Mouse (Mus musculus) gastrocnemius, adult 2 months (tissue): ENCODE results near the gene Hoxd3. TPM values are rescaled to one million over a fixed set of nuclear protein-coding genes. Genes with fewer than 3 reads are reported as not detected.
A peak's percentile ranks its signal among the peaks of the same experiment; 100 is the strongest.

ENCODE experiments used
- DNase-seq: peaks from one replicate; pipeline ENCODE4 v3.0.0; 2022
- H3K27ac ChIP-seq: fragments of 200-600 bp; 2 replicates; pipeline ENCODE4 v1.8.1; 2022; ENCODE audit warnings: mild to moderate bottlenecking
- H3K4me3 ChIP-seq: fragments of 200-600 bp; 2 replicates; pipeline ENCODE4 v1.8.1; 2022; ENCODE audit warnings: mild to moderate bottlenecking, moderate library complexity
- CTCF ChIP-seq: fragments of 200-600 bp; IDR thresholded peaks from 2 replicates; pipeline ENCODE4 v1.8.1; 2022; ENCODE audit warnings: antibody characterized with exemption, mild to moderate bottlenecking, moderate library complexity
- intact Hi-C: fragments of 180-260 bp; cut with DNase I; formaldehyde crosslinking; loops from one replicate; pipeline ENCODE4 v1.15.1; 2025
- total RNA-seq, 2 experiments: library from RNA; stranded (reverse); gene quantifications; 2 replicates each; pipeline ENCODE4 v1.2.3; 2021

Hoxd3 gene
- total RNA-seq, 2 experiments from 2014 or later, result not detected

- Histone ChIP-seq H3K27ac (peak overlapping the region; percentile 41), H3K4me3 (peak overlapping the region; percentile 79; the same call in 1 of the 2 replicates)
- no peak for DNase-seq
- no peak for TF ChIP-seq CTCF
- intact Hi-C loops, result no loop called here
These were observed 21.4 kb upstream of the Hoxd3 start for GRCm38 (mm10) chr2:74690338-74690716.

- DNase-seq, result peak; percentile 88
- intact Hi-C loops, result no loop called here
- peak within 1 kb of the TSS; percentile 79 for H3K4me3 ChIP-seq
These were observed 20.4 kb upstream of the Hoxd3 start, which contains the start of gene Hoxd10 for GRCm38 (mm10) chr2:74691022-74691951. TSS of gene Hoxd10 (plus strand) at chr2:74691924.

GRCm38 (mm10) chr2:74691995-74692807 is 19.5 kb upstream of the Hoxd3 start:
- peak overlapping the region; percentile 79 for H3K4me3 ChIP-seq
- TF ChIP-seq CTCF, result no peak
- no peak for DNase-seq
- intact Hi-C loops, result no loop called here
- peak overlapping the region; percentile 86 for H3K27ac ChIP-seq

More at GRCm38 (mm10) chr2:74691022-74691951, 20.4 kb upstream of the Hoxd3 start, which contains the start of gene Hoxd10:
- H3K27ac ChIP-seq, result peak within 1 kb of the TSS; percentile 86
- TF ChIP-seq CTCF, result peak; percentile 73

- H3K4me3 ChIP-seq, result peak overlapping the region; percentile 79
- intact Hi-C loops, result no loop called here
- DNase-seq, result no peak
These were observed 18.8 kb upstream of the Hoxd3 start for GRCm38 (mm10) chr2:74692808-74693431.

GRCm38 (mm10) chr2:74693432-74693827 is 18.3 kb upstream of the Hoxd3 start:
- intact Hi-C loops, result no loop called here
- no peak for DNase-seq
- Histone ChIP-seq H3K27ac (no peak overlapping the region), H3K4me3 (peak overlapping the region; percentile 79)
- TF ChIP-seq CTCF, result no peak

More at GRCm38 (mm10) chr2:74692808-74693431, 18.8 kb upstream of the Hoxd3 start:
- H3K27ac ChIP-seq, result peak overlapping the region; percentile 86
- no peak for TF ChIP-seq CTCF

GRCm38 (mm10) chr2:74694066-74694465 is 17.7 kb upstream of the Hoxd3 start:
- TF ChIP-seq CTCF, result peak; percentile 57
- Histone ChIP-seq H3K27ac (no peak overlapping the region), H3K4me3 (peak overlapping the region; percentile 17; the same call in 1 of the 2 replicates)
- no peak for DNase-seq
- intact Hi-C loops, result no loop called here

GRCm38 (mm10) chr2:74695383-74695782 is 16.3 kb upstream of the Hoxd3 start:
- no peak for TF ChIP-seq CTCF
- Histone ChIP-seq H3K4me3 (no peak overlapping the region), H3K27ac (no peak overlapping the region)
- DNase-seq, result no peak
- intact Hi-C loops, result no loop called here

- DNase-seq, result no peak
- Histone ChIP-seq H3K4me3 (no peak overlapping the region), H3K27ac (no peak overlapping the region)
- no peak for TF ChIP-seq CTCF
- intact Hi-C loops, result no loop called here
These were observed 15.8 kb upstream of the Hoxd3 start for GRCm38 (mm10) chr2:74695813-74696430.

- peak overlapping the region; percentile 93 for H3K4me3 ChIP-seq
- intact Hi-C loops, result no loop called here
- no peak for DNase-seq
- no peak for TF ChIP-seq CTCF
- peak overlapping the region; percentile 98 for H3K27ac ChIP-seq
These were observed 15.0 kb upstream of the Hoxd3 start for GRCm38 (mm10) chr2:74696442-74697335.

- H3K4me3 ChIP-seq, result peak within 1 kb of the TSS; percentile 93
- intact Hi-C loops, result no loop called here
- H3K27ac ChIP-seq, result peak within 1 kb of the TSS; percentile 98
- peak; percentile 54 for TF ChIP-seq CTCF
- DNase-seq, result peak; percentile 90
These were observed 14.1 kb upstream of the Hoxd3 start, which contains the start of gene Hoxd9 for GRCm38 (mm10) chr2:74697567-74698121. TSS of gene Hoxd9 (plus strand) at chr2:74697727.
